Comparison of ENCODE assay signal across 8 mouse cellular contexts in the genomic region with DNA sequence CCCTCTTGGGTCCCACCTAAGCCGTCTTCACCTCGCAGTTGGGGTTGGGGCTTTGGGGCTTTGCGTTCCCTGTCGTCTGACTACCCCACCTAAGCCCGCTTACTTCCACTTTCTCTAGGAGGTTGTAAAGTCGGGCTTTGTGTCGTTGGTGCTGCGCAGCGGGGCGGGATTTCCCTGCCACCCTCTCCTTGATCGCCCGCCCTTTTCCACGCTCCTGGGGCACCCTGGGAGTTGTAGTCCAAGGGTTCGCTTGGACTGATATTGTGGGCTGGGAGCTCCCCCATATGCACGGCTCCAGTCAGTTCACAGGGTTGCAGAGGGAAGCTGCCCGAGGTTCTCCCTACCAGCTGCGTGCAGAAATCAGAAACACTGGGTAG.
DNase-seq lines count a peak whose midpoint lies in the region; ATAC-seq lines count a peak whose summit lies in the region.

No protein-coding gene starts in this region.

- 22% methylated on average over 17 of the region's 17 CpGs for WGBS in hindbrain, embryonic 11.5 days
- WGBS in lung, embryonic 16.5 days, result 9% methylated on average over 15 of the region's 17 CpGs

- H3K27me3 ChIP-seq in hindbrain, embryonic 11.5 days (ENCODE audit: control insufficient read depth, insufficient read depth, low read length), result no peaks in the 10 kb centered on the region
- no peaks in the 10 kb centered on the region for H3K27me3 ChIP-seq in lung, embryonic 16.5 days (ENCODE audit: control insufficient read depth, insufficient read depth, low read depth, low read length)

- DNase-seq in WW6 (ENCODE audit: low read depth, low spot score), result peak; percentile 50
- DNase-seq in cerebellum, postnatal 14 days, result peak; percentile 86 to 89
- peak; percentile 80 to 83 for DNase-seq in frontal cortex, postnatal 10 days (ENCODE audit: low spot score in 2 of 2)
- peak; percentile 88 for DNase-seq in hindbrain, embryonic 11.5 days (ENCODE audit: low spot score)
- peak; percentile 90 for DNase-seq in layer of hippocampus, adult 9-11 months
- DNase-seq in retina, embryonic 14.5 days (ENCODE audit: low spot score), result peak; percentile 84
- peak; percentile 86 for DNase-seq in thymus, postnatal 4 days

- no peaks in the 10 kb centered on the region for H3K4me1 ChIP-seq in hindbrain, embryonic 11.5 days (replicated peaks; ENCODE audit: control insufficient read depth, insufficient read depth, low read length)
- no peaks in the 10 kb centered on the region for H3K4me1 ChIP-seq in lung, embryonic 16.5 days (replicated peaks; ENCODE audit: control insufficient read depth, insufficient read depth, low read length)

- H3K9me3 ChIP-seq in hindbrain, embryonic 11.5 days (ENCODE audit: control insufficient read depth, low read length), result no peaks in the 10 kb centered on the region
- no peaks in the 10 kb centered on the region for H3K9me3 ChIP-seq in lung, embryonic 16.5 days (ENCODE audit: control insufficient read depth, low read length)

- H3K36me3 ChIP-seq in hindbrain, embryonic 11.5 days (ENCODE audit: control insufficient read depth, insufficient read depth, low read length), result no peaks in the 10 kb centered on the region
- H3K36me3 ChIP-seq in lung, embryonic 16.5 days (ENCODE audit: control insufficient read depth, insufficient read depth, low read length), result no peaks in the 10 kb centered on the region

- H3K9ac ChIP-seq in hindbrain, embryonic 11.5 days (ENCODE audit: low read depth, low read length), result peak overlapping the region; percentile 88
- H3K9ac ChIP-seq in lung, embryonic 16.5 days (ENCODE audit: low read length), result peak overlapping the region; percentile 91

- H3K4me3 ChIP-seq in hindbrain, embryonic 11.5 days (ENCODE audit: low read depth, low read length), result peak overlapping the region; percentile 59
- H3K4me3 ChIP-seq in lung, embryonic 16.5 days (ENCODE audit: low read length), result peak overlapping the region; percentile 71

- H3K4me2 ChIP-seq in hindbrain, embryonic 11.5 days (replicated peaks; ENCODE audit: low read depth, low read length), result peak overlapping the region; percentile 25
- peak overlapping the region; percentile 34; the same call in 1 of the 2 replicates for H3K4me2 ChIP-seq in lung, embryonic 16.5 days (ENCODE audit: low read depth, low read length)

- ATAC-seq in hindbrain, embryonic 11.5 days (ENCODE audit: low FRiP score), result peak; percentile 96
- ATAC-seq in lung, embryonic 16.5 days (ENCODE audit: low read depth), result peak; percentile 96

- H3K27ac ChIP-seq in hindbrain, embryonic 11.5 days (ENCODE audit: low read depth, low read length), result peak overlapping the region; percentile 92
- peak overlapping the region; percentile 95 for H3K27ac ChIP-seq in lung, embryonic 16.5 days (ENCODE audit: low read length)

Comparison
In these comparisons a context has a peak if more than half of its experiments do, and no peak if none do; other contexts are left out.
1. Peak in every context shown above with its lines: DNase-seq, ATAC-seq, H3K4me3 ChIP-seq and H3K27ac ChIP-seq.